Mouse (Mus musculus): ENCODE results near the gene Pcf11. TPM values are rescaled to one million over a fixed set of nuclear protein-coding genes. Genes with fewer than 3 reads are reported as not detected.
A peak's percentile ranks its signal among the peaks of the same experiment; 100 is the strongest.

The Pcf11 gene
- 10 to 100 TPM; 32.7 to 42.0 TPM for total RNA-seq (2021)
- long read RNA-seq, experiment 1, full-length matches to known transcripts: 7 of 9 reads
- long read RNA-seq, experiment 1, partial matches to known transcripts: 0 of 9 reads
- long read RNA-seq, experiment 1, other reads (novel, unspliced or antisense): 2 of 9 reads
- long read RNA-seq, experiment 2, full-length matches to known transcripts: 6 of 7 reads
- long read RNA-seq, experiment 2, partial matches to known transcripts: 1 of 7 reads
- long read RNA-seq, experiment 2, other reads (novel, unspliced or antisense): 0 of 7 reads

GRCm38 (mm10) chr7:92669507-92670471 lies at the start of gene Pcf11:
Gene Pcf11 (minus strand): TSS chr7:92669934.
- DNase-seq (ENCODE audit: low spot score in 2 of 2): peak; percentile 85 to 96

GRCm38 (mm10) chr7:92715055-92715454 lies 45.3 kb upstream of the Pcf11 start:
- DNase-seq (ENCODE audit: low spot score in 2 of 2): no peak

DNA sequence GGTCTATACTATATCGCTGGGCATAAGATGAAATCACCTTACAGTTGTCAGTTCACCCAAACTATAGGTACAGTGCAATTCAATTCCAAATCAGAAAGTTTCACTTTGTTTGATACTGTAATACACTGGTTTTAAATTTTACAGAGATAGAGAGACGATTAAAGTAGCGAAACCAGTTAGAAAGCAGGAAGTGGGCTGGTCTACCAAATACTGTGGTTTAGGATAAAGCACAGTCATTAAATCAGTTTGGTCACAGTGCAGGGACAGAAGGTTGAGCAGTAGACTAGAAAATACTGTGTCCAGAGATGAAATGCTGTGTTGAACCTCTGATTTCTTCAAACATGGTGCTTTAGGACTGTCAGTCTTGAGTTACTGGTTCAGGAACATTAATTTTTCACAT lies 41.9 kb upstream of the Pcf11 start:
- DNase-seq (ENCODE audit: low spot score in 2 of 2): no peak

- DNase-seq (ENCODE audit: low spot score in 2 of 2): no peak
Measured at GRCm38 (mm10) chr7:92709573-92709972, 39.8 kb upstream of the Pcf11 start.

DNA sequence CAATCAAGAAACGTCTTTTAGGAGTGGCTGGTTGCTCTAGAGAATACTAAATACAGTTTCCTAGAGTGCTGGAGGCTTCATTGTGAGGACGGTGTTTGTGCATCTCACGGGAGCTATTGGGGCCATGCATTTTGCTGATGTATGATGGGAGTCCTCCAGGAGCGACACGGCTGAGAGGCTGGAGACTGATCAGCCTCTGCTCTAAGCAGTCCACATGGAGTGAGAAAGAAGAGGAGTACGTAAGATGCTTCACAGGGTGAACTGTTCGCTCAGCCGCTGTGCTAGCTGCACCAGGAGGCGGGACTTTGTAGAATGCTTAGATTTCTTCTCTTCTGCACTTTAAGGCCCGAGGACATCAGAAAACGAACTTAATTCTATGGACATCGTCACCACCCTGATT lies 37.0 kb upstream of the Pcf11 start:
- DNase-seq (ENCODE audit: low spot score in 2 of 2): no peak

DNA sequence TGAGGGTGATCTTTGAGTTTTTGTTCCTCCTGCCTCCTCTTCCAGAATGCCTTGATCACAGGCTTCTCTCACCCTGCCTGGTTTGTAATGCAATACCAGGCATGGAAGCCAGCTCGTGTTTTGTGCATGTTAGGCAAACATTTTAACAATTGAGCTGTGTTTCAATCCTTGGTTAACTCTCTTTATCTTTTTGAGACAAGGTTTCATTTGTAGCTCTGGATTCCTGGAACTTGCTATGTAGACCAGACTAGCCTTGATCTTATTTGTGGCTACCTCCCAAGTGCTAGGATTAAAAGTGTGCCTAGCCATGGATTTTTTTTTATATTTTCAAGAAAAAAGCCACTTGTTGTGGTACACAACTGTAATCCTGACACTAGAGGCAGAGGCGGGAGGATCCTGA lies 35.8 kb upstream of the Pcf11 start:
- DNase-seq (ENCODE audit: low spot score in 2 of 2): no peak

- DNase-seq (ENCODE audit: low spot score in 2 of 2): no peak
Measured at GRCm38 (mm10) chr7:92703661-92704060, 33.9 kb upstream of the Pcf11 start.

DNA sequence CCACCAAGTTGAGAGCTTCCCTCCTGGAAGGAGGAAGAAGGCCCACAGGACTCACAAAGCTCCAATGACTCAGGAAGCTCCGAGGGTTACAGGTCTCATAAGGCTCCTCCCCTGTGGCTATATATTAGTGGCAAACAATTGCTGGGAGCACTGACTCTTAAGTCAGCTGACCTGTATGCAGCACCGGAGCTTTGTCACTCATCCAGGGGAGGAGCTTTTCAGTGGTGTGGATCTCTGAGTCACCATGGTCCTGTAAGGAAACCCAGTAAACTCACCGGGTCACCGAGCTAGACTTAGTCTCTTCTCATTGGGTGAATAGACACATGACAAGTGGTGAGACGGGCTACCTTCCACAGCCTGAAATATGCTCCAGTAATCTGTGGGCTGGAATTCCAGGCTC lies 29.0 kb upstream of the Pcf11 start:
- no peak for DNase-seq (ENCODE audit: low spot score in 2 of 2)

DNA sequence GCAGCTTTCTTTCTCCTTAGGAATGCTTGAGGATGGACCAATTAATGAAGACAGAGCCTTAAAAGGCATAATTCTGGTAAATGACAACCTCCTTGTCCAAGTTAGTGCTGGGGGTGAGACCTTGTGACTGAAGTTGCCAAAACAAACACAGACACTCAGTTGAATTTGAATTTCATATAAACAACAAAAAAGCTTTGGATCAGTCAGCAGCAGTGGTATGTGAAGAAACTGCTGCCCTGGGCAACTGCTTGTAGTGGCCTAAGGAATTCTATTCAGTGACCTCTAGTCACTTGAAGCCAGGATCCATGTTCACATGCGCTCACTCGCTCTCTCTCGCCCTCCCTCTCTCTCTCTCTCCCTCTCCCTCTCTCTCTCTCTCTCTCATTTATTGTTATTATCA lies 26.7 kb upstream of the Pcf11 start:
- no peak for DNase-seq (ENCODE audit: low spot score in 2 of 2)

- DNase-seq (ENCODE audit: low spot score in 2 of 2): no peak
Measured at GRCm38 (mm10) chr7:92689101-92689500, 19.4 kb upstream of the Pcf11 start.

- DNase-seq (ENCODE audit: low spot score in 2 of 2): no peak
Measured at GRCm38 (mm10) chr7:92688299-92688669, 18.6 kb upstream of the Pcf11 start.

DNA sequence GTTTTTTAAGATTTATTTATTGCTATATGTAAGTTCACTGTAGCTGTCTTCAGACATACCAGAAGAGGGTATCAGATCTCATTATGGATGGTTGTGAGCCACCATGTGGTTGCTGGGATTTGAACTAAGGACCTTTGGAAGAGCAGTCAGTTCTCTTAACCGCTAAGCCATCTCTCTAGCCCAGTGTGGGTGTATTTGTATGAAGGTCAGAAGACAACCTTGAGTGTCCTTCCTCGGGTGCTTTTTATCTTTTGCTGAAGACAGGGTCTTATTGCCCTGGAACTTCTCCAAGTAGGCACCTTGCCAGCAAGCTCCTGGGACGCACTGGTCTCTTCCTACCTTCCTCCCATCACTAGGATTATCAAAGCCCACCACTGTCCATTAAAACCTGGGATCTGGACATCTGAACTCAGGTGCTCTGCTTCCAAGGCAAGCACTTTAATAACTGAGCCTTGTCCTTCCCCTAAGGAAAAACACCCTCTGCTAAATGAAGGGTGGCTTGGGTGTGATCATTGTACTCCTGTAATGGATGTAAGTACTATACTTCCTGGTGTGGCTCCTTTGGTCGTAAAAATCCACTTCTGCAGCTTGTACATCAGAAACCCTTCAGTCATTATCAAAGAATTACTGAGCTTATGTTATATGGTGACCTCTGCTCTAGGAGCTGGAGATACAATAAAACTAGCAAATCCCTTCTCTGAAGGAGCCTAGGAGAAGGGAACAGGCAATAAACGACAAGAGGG lies 18.0 kb upstream of the Pcf11 start:
- no peak for DNase-seq (ENCODE audit: low spot score in 2 of 2)

DNA sequence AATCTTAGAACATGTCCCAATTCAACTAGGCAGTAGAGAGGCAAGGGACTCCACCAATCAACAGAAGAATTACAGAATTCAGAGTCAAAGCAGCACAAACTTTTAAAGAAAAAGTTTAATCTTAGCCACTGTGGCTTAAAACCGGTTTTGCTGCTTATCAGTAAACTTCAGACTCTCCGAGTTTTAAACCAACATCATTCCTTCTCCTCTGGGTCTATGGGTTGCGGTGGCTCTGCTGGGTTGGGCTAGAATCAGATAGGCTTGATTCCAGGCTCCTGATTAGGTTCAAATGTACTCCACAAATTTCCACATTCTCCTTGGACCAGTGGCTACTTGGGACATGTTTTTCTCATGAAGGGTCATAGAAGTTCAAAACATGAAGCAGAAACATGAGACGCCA lies 7.6 kb upstream of the Pcf11 start:
- no peak for DNase-seq (ENCODE audit: low spot score in 2 of 2)

DNA sequence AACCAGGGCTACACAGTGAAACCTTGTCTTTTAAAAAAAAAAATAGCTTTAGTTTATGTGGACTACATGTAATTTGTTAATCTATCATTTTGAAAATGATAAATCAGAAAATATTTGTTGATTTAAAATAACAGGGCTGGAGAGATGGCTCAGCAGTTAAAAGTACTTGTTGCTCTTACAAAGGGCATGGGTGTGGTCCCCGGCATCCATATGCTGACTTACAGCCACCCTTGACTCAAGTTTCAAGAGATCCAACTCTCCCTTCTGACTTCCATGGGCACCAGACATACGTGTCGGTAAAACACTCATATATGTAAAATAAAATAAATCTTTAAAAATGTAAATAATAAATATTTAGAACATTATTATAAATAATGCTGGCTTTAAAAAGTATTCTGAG lies 5.4 kb upstream of the Pcf11 start:
- no peak for DNase-seq (ENCODE audit: low spot score in 2 of 2)

- peak; percentile 35 to 66 for DNase-seq (ENCODE audit: low spot score in 2 of 2)
Measured at GRCm38 (mm10) chr7:92668791-92669506, 785 bp downstream of the Pcf11 start.

DNA sequence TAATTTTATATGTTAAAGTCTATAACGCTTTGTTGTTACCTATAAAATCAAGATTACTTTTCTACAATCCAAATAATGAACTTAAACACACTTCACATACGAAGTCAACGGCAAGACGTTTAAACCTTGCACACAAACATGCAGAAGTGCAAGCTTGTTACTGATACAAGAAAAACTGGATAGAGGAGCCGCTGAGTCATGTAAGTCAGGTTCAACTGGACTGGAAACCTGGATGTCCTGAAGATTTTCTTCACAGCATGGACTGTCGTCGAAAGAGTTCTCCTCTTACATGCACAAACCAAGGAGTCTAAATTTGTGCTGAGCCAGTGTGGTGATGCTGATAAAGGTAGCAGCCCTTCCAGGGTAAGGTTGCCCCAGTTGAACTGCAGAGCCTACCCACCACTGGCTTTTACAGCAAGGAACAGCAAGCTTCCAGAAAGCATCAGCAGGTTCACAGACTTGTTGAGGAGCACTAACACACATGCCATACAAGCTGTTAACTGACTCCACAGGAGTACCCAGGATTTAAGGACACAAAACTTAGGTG lies 3.4 kb downstream of the Pcf11 start:
- no peak for DNase-seq (ENCODE audit: low spot score in 2 of 2)

DNA sequence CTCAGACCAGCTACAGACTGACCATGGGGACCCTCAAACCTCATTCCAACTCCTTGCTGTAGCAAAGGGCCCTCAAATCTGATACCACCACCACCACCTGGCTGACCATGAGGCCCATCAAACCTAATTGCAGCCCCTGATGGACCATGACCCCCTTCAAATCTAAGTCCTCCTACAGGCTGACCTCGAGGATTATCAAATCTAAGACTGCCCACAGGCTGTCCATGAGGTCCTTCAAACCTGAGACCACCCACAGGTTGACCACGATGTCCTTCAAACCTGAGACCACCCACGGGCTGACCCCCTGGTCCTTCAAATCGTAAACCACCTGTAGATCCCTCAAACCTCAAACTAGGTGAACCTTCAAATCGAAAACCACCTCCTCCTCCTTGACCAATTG lies 11.7 kb downstream of the Pcf11 start:
- DNase-seq (ENCODE audit: low spot score in 2 of 2): no peak

DNA sequence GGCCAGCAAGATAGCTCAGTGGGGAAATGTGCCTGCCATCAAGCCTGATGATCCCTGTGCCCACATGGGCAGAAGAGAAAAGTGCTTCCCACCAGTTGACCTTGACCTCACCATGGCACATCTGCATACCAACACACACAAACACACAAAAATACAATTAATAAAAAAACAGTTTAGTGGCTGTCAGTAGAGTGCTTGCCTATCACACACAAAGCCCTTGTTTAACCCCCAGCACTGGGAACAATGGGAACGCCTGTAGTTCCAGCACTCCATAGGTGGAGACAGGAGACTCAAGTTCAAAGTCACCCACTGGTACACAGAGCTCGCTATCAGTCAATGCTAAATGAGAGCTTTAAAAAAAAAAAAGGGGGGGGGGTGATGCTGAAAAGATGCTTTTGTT lies 13.3 kb downstream of the Pcf11 start:
- no peak for DNase-seq (ENCODE audit: low spot score in 2 of 2)

- DNase-seq (ENCODE audit: low spot score in 2 of 2): no peak
Measured at GRCm38 (mm10) chr7:92653329-92653728, 16.4 kb downstream of the Pcf11 start.

DNA sequence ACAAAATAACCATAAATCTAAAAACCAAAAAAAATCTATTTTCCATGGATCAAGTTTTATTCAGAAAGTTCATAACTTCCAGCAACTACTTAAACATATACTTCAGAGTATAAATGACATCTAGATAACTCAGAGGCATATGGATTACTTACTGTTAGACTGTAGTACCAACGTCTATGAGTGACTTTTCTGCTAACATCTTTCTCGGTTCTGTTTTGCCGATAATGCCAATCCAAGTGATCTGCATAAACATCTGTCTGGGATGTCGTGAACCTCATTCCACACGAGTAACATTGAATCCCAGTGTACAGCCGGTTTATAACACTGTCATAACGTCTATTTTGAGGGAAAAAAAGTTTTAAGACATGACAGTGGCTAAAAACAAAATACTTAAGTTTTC lies 21.9 kb downstream of the Pcf11 start:
- no peak for DNase-seq (ENCODE audit: low spot score in 2 of 2)

DNA sequence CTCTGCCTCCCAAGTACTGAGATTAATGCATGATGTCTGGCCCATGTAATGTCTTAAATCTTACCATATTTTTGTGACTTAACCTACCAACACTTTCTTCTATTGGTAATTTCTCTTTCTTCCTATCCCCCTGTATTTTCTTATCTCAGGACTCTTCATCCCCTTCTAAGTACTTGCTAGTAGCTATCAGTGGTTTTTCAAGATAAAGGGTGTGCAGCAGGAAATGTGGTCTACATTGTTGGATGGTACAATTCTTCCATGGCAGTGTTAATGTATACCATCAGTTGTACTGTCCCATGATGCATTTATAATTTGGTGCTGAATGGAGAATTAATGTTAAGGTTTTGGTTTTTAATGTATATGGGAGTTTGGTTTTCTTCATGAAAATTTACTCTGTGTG lies 27.4 kb downstream of the Pcf11 start:
- no peak for DNase-seq (ENCODE audit: low spot score in 2 of 2)
